Mouse (Mus musculus): Measurements from ENCODE around the gene 1700001C19Rik. TPM values are rescaled to one million over a fixed set of nuclear protein-coding genes. Genes with fewer than 3 reads are reported as not detected.

Gene 1700001C19Rik
- 0.20 and 0.36 TPM in 2 replicates for polyA plus RNA-seq (2015; fragmentation: Nextera tagmentation; extraction: Ambion mirVana)

DNA sequence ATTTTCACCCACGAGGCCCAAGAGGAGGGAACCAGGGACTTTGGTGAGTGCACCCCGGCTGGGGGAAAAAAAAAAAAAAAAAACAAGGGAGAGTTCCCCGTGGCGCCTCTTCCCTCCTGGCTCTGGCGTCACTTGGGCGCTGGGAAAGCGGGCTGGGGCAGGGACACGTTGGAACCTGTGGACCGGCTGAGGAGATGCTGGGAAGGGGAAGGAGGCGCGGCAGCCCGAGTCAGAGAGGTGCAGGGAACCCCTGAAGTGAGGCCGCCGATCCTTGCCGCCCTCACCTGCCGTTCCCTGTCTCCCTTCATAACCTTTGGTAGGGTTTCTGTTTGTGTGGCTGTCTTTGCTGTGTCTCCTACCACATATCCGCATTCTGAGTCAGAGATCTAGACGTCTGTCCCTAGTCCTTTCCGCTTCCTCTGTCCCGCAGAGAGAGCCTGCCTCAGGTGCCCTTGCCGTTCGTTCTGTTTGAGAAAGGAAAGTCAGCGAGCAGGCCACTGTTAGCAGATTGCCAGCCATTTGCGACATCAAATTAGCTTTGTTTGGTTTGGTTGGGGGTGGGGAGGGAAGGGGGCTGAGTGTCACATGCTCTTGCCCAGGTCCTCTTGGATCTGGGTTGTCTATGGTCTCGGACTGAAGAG, at the start of gene 1700001C19Rik:
1700001C19Rik (minus strand) TSS at position 470 of the 641 bp plus-strand sequence.

DNA sequence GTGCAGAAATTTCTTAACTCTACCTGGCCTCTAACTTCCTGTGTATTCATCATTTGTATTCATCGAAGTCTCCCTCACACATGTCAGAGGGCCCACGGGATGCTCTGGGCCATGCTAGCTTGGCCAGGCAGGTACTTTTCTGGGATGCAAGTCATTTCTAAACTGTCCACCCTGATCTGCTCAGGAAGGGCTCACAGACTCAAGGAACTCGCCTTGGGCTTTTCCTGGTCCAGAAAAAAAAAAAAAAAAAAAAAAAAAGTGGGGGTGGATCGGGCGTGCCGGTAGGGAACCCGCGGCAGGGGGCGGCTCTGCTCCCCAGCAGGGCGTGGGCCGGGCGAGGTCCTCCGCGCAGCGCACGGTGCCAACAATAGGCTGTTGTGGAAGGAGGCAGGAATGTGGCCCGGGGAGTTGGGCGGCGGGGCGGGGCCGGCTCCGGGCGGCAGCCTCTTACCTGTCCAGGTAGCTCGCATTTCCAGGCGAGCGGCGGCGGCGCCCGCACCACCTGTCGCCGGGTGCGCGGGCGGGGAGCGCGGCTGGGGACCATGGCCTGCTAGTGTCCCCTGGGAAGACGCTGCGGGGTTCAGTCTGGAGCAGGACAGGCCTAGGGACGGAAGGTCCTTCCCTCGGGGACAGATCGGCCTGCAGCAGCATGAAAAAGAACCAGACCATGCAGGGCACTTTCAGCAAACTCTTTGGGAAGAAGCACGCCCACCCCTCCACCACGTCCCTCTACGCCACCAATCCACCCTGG, 845 bp downstream of the 1700001C19Rik start, which contains the start of gene AI661453:
AI661453 (plus strand) TSS at position 460 of the 751 bp plus-strand sequence.

DNA sequence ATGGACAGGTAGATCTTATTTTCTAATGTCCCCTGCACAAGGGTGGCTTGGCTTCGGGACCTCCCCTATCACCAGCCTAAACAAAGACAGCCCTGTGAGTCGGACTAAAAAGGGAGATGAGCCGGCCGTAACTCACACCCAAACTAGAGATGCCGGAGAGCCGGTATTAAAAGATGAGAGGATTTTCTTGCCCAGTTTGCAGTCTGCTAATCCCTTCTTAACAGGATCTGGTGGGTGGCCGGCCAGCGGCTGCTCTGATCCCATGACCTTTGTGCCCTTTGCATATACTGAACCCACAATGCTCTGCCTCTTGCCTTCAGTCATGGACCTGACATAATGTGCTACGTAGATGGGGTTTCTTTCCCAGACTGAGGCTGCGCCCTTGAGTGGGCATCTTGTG, 36.7 kb downstream of the 1700001C19Rik start, which contains the start of gene Guca1a:
Guca1a (minus strand) TSS at position 134 of the 400 bp plus-strand sequence.

DNA sequence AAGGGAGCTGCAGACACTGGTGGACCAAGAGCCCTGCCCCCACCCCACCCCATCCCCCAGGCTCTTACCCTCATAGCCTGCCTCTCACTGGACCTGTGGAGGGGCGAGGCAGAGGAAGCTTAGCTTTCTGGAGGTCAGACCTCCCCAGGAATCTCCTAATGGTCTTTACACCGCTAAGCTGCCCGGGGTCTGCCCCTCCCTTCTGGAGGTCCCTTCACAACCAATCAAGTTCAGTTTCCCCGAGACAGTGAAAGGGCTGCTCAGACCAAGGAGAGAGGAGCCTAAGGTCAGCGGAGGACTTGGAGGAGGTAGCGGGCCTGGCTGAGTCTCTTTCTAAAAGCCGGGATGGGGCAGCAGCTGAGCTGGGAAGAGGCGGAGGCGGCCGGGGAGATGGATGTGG, 52.0 kb downstream of the 1700001C19Rik start, which contains the start of gene Guca1b:
Guca1b (plus strand) TSS at position 249 of the 400 bp plus-strand sequence.

DNA sequence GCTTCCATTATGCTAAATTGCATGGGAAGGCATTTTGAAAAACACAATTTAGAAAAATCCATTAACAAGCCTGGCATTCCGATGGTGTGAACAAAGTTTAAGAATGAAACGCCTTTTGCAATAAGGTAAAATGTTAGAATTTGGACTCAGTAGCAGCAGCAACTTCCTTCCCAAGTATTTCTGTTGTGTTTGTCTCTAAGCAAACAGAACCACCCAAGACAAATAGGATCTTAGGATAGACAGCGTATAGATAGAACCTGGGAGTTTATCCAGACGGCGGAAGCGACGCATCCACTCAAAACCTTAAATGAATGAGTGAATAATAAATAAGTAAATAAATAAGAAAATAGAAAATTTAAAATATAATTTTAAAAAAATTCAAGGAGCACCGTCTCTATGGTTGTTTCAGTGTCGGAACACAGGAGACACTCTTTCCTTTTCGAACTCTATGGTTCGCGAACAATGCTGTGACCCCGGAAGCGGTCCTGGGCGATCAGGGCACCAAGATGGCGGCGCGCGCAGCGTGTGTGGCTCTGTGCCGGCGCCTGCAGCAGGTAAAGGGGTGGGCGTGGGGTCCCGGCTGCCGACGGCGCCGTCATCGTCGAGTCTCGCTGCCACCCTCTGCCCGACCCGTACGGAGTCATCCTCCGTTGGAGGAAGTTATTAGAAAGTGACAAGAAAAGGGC, 68.6 kb downstream of the 1700001C19Rik start, which contains the start of gene Mrps10:
Mrps10 (plus strand) TSS at position 487 of the 686 bp plus-strand sequence.

Other genes starting within 250 kb of the 1700001C19Rik start
- 78.8 and 79.4 TPM in 2 replicates for gene Mrps10, start 68.5 kb downstream of the 1700001C19Rik start, polyA plus RNA-seq (2015; fragmentation: Nextera tagmentation; extraction: Ambion mirVana)
- gene Guca1b, start 52.0 kb downstream of the 1700001C19Rik start, polyA plus RNA-seq (2015; fragmentation: Nextera tagmentation; extraction: Ambion mirVana) = 0.32 and 0.36 TPM in 2 replicates
- 0.90 and 1.3 TPM in 2 replicates for gene Guca1a, start 36.8 kb downstream of the 1700001C19Rik start, polyA plus RNA-seq (2015; fragmentation: Nextera tagmentation; extraction: Ambion mirVana)
- 0.18 TPM in 1 of 2 replicates, not detected in the other for gene AI661453, start 761 bp downstream of the 1700001C19Rik start, polyA plus RNA-seq (2015; fragmentation: Nextera tagmentation; extraction: Ambion mirVana)
- 14.1 and 15.8 TPM in 2 replicates for gene Taf8, start 64.9 kb upstream of the 1700001C19Rik start, polyA plus RNA-seq (2015; fragmentation: Nextera tagmentation; extraction: Ambion mirVana)
- gene Ccnd3, start 67.7 kb upstream of the 1700001C19Rik start, polyA plus RNA-seq (2015; fragmentation: Nextera tagmentation; extraction: Ambion mirVana) = 90.0 and 95.2 TPM in 2 replicates
- 26.5 and 28.5 TPM in 2 replicates for gene Bysl, start 174.1 kb upstream of the 1700001C19Rik start, polyA plus RNA-seq (2015; fragmentation: Nextera tagmentation; extraction: Ambion mirVana)
- gene Med20, start 174.2 kb upstream of the 1700001C19Rik start, polyA plus RNA-seq (2015; fragmentation: Nextera tagmentation; extraction: Ambion mirVana) = 26.2 and 28.7 TPM in 2 replicates
- 2.8 and 3.3 TPM in 2 replicates for gene Gm20517, start 174.2 kb upstream of the 1700001C19Rik start, polyA plus RNA-seq (2015; fragmentation: Nextera tagmentation; extraction: Ambion mirVana)
- 6.2 and 6.9 TPM in 2 replicates for gene Usp49, start 193.3 kb upstream of the 1700001C19Rik start, polyA plus RNA-seq (2015; fragmentation: Nextera tagmentation; extraction: Ambion mirVana)

Data from neural tube, postnatal 0 days (tissue).